Mouse (Mus musculus) kidney, postnatal 0 days (tissue): ENCODE measurements around the gene Slc29a3. TPM values are rescaled to one million over a fixed set of nuclear protein-coding genes. Genes with fewer than 3 reads are reported as not detected.

Experiments
- ATAC-seq: fragments of 200-750 bp; cut with Nextera tagmentation; replicated peaks from 2 replicates; pipeline ENCODE4 v1.8.0; 2017; ENCODE audit warnings: low read depth, moderate number of reproducible peaks, moderate TSS enrichment, moderate library complexity; ENCODE audit not compliant: low FRiP score
- DNase-seq: peaks from one replicate; pipeline ENCODE4 v3.0.0-alpha.2; 2016; ENCODE audit warnings: low spot score
- H3K27ac ChIP-seq: fragments of 300-500 bp; sonication (generic); 2 replicates; pipeline ENCODE4 v1.5.1; 2014; ENCODE audit warnings: mild to moderate bottlenecking
- H3K27me3 ChIP-seq: fragments of 300-500 bp; sonication (generic); 2 replicates; pipeline ENCODE4 v1.6.1; 2014; ENCODE audit warnings: low read length, mixed read lengths; ENCODE audit not compliant: insufficient read depth
- H3K36me3 ChIP-seq: fragments of 300-500 bp; sonication (generic); 2 replicates; pipeline ENCODE4 v1.6.1; 2014; ENCODE audit warnings: low read length, mixed read lengths; ENCODE audit not compliant: insufficient read depth
- H3K4me1 ChIP-seq: fragments of 300-500 bp; sonication (generic); replicated peaks from 2 replicates; pipeline ENCODE4 v1.6.1; 2014; ENCODE audit warnings: antibody characterized with exemption, low read length, mixed read lengths; ENCODE audit not compliant: insufficient read depth
- H3K4me2 ChIP-seq: fragments of 300-500 bp; sonication (generic); 2 replicates; pipeline ENCODE4 v1.6.1; 2014; ENCODE audit warnings: mild to moderate bottlenecking, low read length, moderate library complexity, mixed read lengths
- H3K4me3 ChIP-seq: fragments of 300-500 bp; sonication (generic); replicated peaks from 2 replicates; pipeline ENCODE4 v1.5.1; 2014; ENCODE audit warnings: low read depth, low read length
- H3K9ac ChIP-seq: fragments of 300-500 bp; sonication (generic); 2 replicates; pipeline ENCODE4 v1.6.1; 2014; ENCODE audit warnings: low read depth, low read length
- H3K9me3 ChIP-seq: fragments of 300-500 bp; sonication (generic); replicated peaks from 2 replicates; pipeline ENCODE4 v1.6.1; 2016; ENCODE audit warnings: low read length, inconsistent platforms, mixed read lengths
- CTCF ChIP-seq: IDR thresholded peaks from 2 replicates; pipeline ENCODE4 v1.5.1; 2016; ENCODE audit warnings: antibody characterized with exemption, low read depth, mild to moderate bottlenecking, moderate library complexity
- WGBS: fragments of 180-500 bp; shearing (Covaris S2); extraction: QIAGEN DNeasy Blood & Tissue Kit; methylation state at CpG from one replicate; pipeline ENCODE4 v1.1.7; 2014; 5-methylcytosine and 5-hydroxymethylcytosine counted together
- polyA plus RNA-seq: library from polyadenylated mRNA; unstranded; fragments of >200 nt; fragmentation: Nextera tagmentation; extraction: Ambion mirVana; gene quantifications from 2 replicates; pipeline ENCODE4 v1.2.1, GENCODE M21; 2015

The Slc29a3 gene
- polyA plus RNA-seq, 1 experiment from 2014 or later = 17.8 TPM

- H3K27ac ChIP-seq = no peak overlapping the region
- ATAC-seq (no peak), DNase-seq (no peak)
- H3K9ac ChIP-seq = no peak overlapping the region
- 100% methylated on average over 1 of the region's 1 CpGs for WGBS
- no peak for TF ChIP-seq CTCF
- no peak overlapping the region for H3K4me3 ChIP-seq
- H3K4me2 ChIP-seq = no peak overlapping the region
- H3K36me3 ChIP-seq = no peaks in the 10 kb centered on the region
- H3K9me3 ChIP-seq = no peaks in the 10 kb centered on the region
- no peaks in the 10 kb centered on the region for H3K27me3 ChIP-seq
- H3K4me1 ChIP-seq = peaks cover 4% of the 10 kb centered on the region; the same call in 1 of the 2 replicates
Observed at GRCm38 (mm10) chr10:60735737-60736136, 16.9 kb downstream of the Slc29a3 start.

DNA sequence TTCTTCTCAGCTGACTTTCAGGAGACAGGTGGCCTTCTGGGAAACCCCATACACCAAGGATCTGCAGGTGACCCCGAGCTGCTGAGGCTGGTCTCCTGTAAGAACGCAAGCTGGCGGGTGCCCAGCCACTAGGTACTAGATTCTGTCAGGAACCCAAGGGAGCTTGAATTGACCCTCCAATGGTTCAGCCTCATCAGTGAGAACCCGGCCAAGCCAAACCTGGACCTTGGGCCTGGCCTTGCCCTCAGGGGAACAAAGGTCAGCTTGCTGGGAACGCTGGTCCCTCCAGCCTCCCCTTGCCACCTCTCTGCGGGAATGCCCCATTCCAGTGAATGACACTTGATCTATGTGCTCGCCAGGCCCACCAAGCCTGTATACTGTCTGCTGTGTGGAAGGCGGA, 19.1 kb downstream of the Slc29a3 start:
- Histone ChIP-seq H3K9me3 (no peaks in the 10 kb centered on the region), H3K4me3 (no peak overlapping the region), H3K36me3 (no peaks in the 10 kb centered on the region), H3K9ac (no peak overlapping the region), H3K27ac (no peak overlapping the region), H3K4me1 (peaks cover 4% of the 10 kb centered on the region; the same call in 1 of the 2 replicates), H3K27me3 (no peaks in the 10 kb centered on the region), H3K4me2 (no peak overlapping the region)
- DNase-seq (no peak), ATAC-seq (no peak)
- no peak for TF ChIP-seq CTCF
- 69% methylated on average over 8 of the region's 8 CpGs for WGBS

- Histone ChIP-seq H3K4me1 (peaks cover 4% of the 10 kb centered on the region; the same call in 1 of the 2 replicates), H3K9me3 (no peaks in the 10 kb centered on the region), H3K27ac (no peak overlapping the region), H3K4me3 (no peak overlapping the region), H3K9ac (no peak overlapping the region), H3K4me2 (no peak overlapping the region), H3K27me3 (no peaks in the 10 kb centered on the region), H3K36me3 (no peaks in the 10 kb centered on the region)
- 54% methylated on average over 2 of the region's 2 CpGs for WGBS
- TF ChIP-seq CTCF = no peak
- ATAC-seq (no peak), DNase-seq (no peak)
Observed at GRCm38 (mm10) chr10:60732397-60732861, 20.2 kb downstream of the Slc29a3 start.

DNA sequence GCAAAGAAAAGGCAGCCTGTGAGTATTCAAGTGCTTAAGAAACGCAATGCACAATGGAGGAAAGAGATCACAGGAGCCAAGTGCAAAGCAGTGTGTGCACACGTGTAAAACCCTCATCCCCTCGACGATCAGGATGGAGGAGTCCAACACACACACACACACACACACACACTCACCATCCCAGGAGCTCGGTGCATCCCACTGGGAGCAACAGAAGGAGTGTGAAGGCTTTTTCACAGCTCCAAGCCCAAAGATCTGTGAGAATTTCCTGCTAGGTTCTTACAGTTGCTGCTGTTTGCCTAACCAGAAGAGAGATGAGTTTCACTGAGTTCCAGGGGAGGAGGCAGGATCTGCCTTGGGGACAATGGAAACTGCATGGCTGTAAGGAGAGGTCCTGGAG, 20.9 kb downstream of the Slc29a3 start:
- Histone ChIP-seq H3K9me3 (no peaks in the 10 kb centered on the region), H3K4me3 (no peak overlapping the region), H3K4me2 (no peak overlapping the region), H3K4me1 (peaks cover 4% of the 10 kb centered on the region; the same call in 1 of the 2 replicates), H3K27me3 (no peaks in the 10 kb centered on the region), H3K27ac (no peak overlapping the region), H3K36me3 (no peaks in the 10 kb centered on the region), H3K9ac (no peak overlapping the region)
- ATAC-seq (no peak), DNase-seq (no peak)
- 49% methylated on average over 5 of the region's 5 CpGs for WGBS
- TF ChIP-seq CTCF = no peak

DNA sequence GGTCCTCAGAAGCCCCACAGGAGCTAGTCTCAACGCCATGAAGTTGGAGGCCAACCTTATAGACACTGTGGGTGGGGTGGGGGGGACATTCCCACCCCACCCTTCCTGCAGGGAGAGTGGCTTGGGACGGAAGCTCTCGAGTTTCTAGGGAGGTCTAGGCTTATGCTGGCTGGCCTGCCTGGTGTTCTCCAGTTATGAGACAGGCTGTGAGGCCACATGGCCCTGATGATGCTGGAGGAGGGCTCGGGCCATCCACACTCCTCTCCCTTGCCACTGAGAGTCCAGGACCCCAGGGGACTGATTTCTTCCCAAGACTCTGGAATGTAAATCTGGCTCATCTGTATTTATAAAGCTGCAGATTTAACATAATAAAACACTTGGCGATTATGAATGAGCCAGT, 25.3 kb downstream of the Slc29a3 start:
- no peak overlapping the region for H3K27ac ChIP-seq
- no peak overlapping the region for H3K9ac ChIP-seq
- H3K4me2 ChIP-seq = no peak overlapping the region
- no peaks in the 10 kb centered on the region for H3K4me1 ChIP-seq
- ATAC-seq = no peak
- WGBS = 41% methylated on average over 5 of the region's 5 CpGs
- TF ChIP-seq CTCF = no peak
- H3K9me3 ChIP-seq = no peaks in the 10 kb centered on the region
- no peaks in the 10 kb centered on the region for H3K27me3 ChIP-seq
- H3K36me3 ChIP-seq = no peaks in the 10 kb centered on the region
- no peak for DNase-seq
- no peak overlapping the region for H3K4me3 ChIP-seq

DNA sequence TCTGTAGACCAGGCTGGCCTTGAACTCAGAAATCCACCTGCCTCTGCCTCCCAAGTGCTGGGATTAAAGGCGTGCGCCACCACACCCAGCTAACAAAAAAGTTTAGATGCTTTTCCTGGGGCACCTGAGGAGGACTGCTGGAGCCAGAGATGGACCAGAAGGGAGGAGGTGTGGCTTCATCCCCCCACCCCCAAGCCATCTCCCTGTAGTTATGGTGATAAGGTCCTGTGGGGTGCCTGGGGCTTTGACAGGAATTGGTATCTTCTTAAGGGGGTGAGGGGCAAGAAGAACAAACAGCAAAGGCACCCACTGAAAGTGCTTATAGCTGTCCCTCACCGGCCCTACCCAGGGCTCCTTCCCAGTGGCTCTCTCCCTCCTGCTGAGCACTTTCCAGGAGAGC, 25.7 kb downstream of the Slc29a3 start:
- WGBS = 87% methylated on average over 3 of the region's 3 CpGs
- H3K9ac ChIP-seq = no peak overlapping the region
- H3K4me3 ChIP-seq = no peak overlapping the region
- no peak for DNase-seq
- no peaks in the 10 kb centered on the region for H3K4me1 ChIP-seq
- H3K9me3 ChIP-seq = no peaks in the 10 kb centered on the region
- H3K27ac ChIP-seq = no peak overlapping the region
- no peak overlapping the region for H3K4me2 ChIP-seq
- ATAC-seq = no peak
- no peaks in the 10 kb centered on the region for H3K36me3 ChIP-seq
- H3K27me3 ChIP-seq = no peaks in the 10 kb centered on the region
- no peak for TF ChIP-seq CTCF

GRCm38 (mm10) chr10:60724496-60724895, 28.1 kb downstream of the Slc29a3 start:
- no peaks in the 10 kb centered on the region for H3K4me1 ChIP-seq
- no peak for DNase-seq
- H3K27ac ChIP-seq = no peak overlapping the region
- no peaks in the 10 kb centered on the region for H3K36me3 ChIP-seq
- no peak for TF ChIP-seq CTCF
- no peaks in the 10 kb centered on the region for H3K9me3 ChIP-seq
- no peak for ATAC-seq
- WGBS = 79% methylated on average over 6 of the region's 6 CpGs
- H3K27me3 ChIP-seq = no peaks in the 10 kb centered on the region
- no peak overlapping the region for H3K4me3 ChIP-seq
- no peak overlapping the region for H3K4me2 ChIP-seq
- H3K9ac ChIP-seq = no peak overlapping the region
